Mouse (Mus musculus): ENCODE data around the gene Tubb5. TPM values are rescaled to one million over a fixed set of nuclear protein-coding genes. Genes with fewer than 3 reads are reported as not detected.

The Tubb5 gene
- 100 to 1,000 TPM; 417 to 433 TPM for total RNA-seq (2021)
- long read RNA-seq, experiment 1, transcript Tubb5-204 (3 exons, 979 nt), result minor isoform, 14 of 409 reads
- long read RNA-seq, experiment 1, transcript Tubb5-201 (4 exons, 2,649 nt), result major isoform, 366 of 409 reads
- long read RNA-seq, experiment 1, partial matches to known transcripts, result 22 of 409 reads
- long read RNA-seq, experiment 1, other reads (novel, unspliced or antisense), result 7 of 409 reads
- long read RNA-seq, experiment 2, transcript Tubb5-204 (3 exons, 979 nt), result minor isoform, 7 of 302 reads
- long read RNA-seq, experiment 2, transcript Tubb5-201 (4 exons, 2,649 nt), result major isoform, 272 of 302 reads
- long read RNA-seq, experiment 2, partial matches to known transcripts, result 1 of 302 reads
- long read RNA-seq, experiment 2, other reads (novel, unspliced or antisense), result 22 of 302 reads

GRCm38 (mm10) chr17:35838122-35838544, at the start of gene Tubb5:
Gene Tubb5, minus strand, starts transcription at chr17:35838306.
- DNase-seq (ENCODE audit: extremely low spot score in 1 of 2, low spot score in 2 of 2), result peak; percentile 97 to 98
- peak within 1 kb of the TSS; percentile 64 for H3K4me3 ChIP-seq
- no peak for TF ChIP-seq CTCF (IDR thresholded peaks at IDR 0.05)
- intact Hi-C loops (cut with DNase I), result loop anchor here (5.0 kb wide), 1 partner anchor 79 kb away; the partner anchor contains the start of genes Mrps18b and Ppp1r10
- peak within 1 kb of the TSS; percentile 89 for H3K27ac ChIP-seq

- Histone ChIP-seq H3K27ac (no peak overlapping the region), H3K4me3 (no peak overlapping the region)
- no peak for DNase-seq (ENCODE audit: extremely low spot score in 1 of 2, low spot score in 2 of 2)
- intact Hi-C loops (cut with DNase I), result no loop called here
- no peak for TF ChIP-seq CTCF (IDR thresholded peaks at IDR 0.05)
Measured at GRCm38 (mm10) chr17:35887725-35888124, 49.6 kb upstream of the Tubb5 start.

GRCm38 (mm10) chr17:35883777-35884176, 45.7 kb upstream of the Tubb5 start:
- H3K4me3 ChIP-seq, result no peak overlapping the region
- no peak for TF ChIP-seq CTCF (IDR thresholded peaks at IDR 0.05)
- intact Hi-C loops (cut with DNase I), result no loop called here
- H3K27ac ChIP-seq, result no peak overlapping the region
- DNase-seq (ENCODE audit: extremely low spot score in 1 of 2, low spot score in 2 of 2), result no peak

GRCm38 (mm10) chr17:35882924-35883323, 44.8 kb upstream of the Tubb5 start:
- intact Hi-C loops (cut with DNase I), result no loop called here
- no peak for DNase-seq (ENCODE audit: extremely low spot score in 1 of 2, low spot score in 2 of 2)
- no peak for TF ChIP-seq CTCF (IDR thresholded peaks at IDR 0.05)
- Histone ChIP-seq H3K27ac (no peak overlapping the region), H3K4me3 (no peak overlapping the region)

GRCm38 (mm10) chr17:35879245-35880057, 41.3 kb upstream of the Tubb5 start, which contains the start of gene Dhx16:
Gene Dhx16, plus strand, starts transcription at chr17:35879819.
- intact Hi-C loops (cut with DNase I), result loop anchor here (2.0 kb wide), 1 partner anchor 15 kb away; no protein-coding TSS in a partner anchor
- Histone ChIP-seq H3K4me3 (peak within 1 kb of the TSS; percentile 79), H3K27ac (peak within 1 kb of the TSS; percentile 83)
- peak; percentile 79 for TF ChIP-seq CTCF (IDR thresholded peaks at IDR 0.05)
- DNase-seq (ENCODE audit: extremely low spot score in 1 of 2, low spot score in 2 of 2), result peak; percentile 97

GRCm38 (mm10) chr17:35874721-35875120, 36.6 kb upstream of the Tubb5 start:
- peak overlapping the region; percentile 10; the same call in 1 of the 2 replicates for H3K27ac ChIP-seq
- peak; percentile 51 to 67 for DNase-seq (ENCODE audit: extremely low spot score in 1 of 2, low spot score in 2 of 2)
- no peak overlapping the region for H3K4me3 ChIP-seq
- intact Hi-C loops (cut with DNase I), result loop anchor here (2.0 kb wide), 2 partner anchors 38 to 136 kb away; no protein-coding TSS in a partner anchor
- TF ChIP-seq CTCF (IDR thresholded peaks at IDR 0.05), result no peak

GRCm38 (mm10) chr17:35873774-35874519, 35.8 kb upstream of the Tubb5 start:
- Histone ChIP-seq H3K27ac (peak overlapping the region; percentile 1; the same call in 1 of the 2 replicates), H3K4me3 (no peak overlapping the region)
- DNase-seq (ENCODE audit: extremely low spot score in 1 of 2, low spot score in 2 of 2), result peak; percentile 84 to 90
- intact Hi-C loops (cut with DNase I), result loop anchor here (1.0 to 2.0 kb wide), 3 partner anchors 37 to 135 kb away; no protein-coding TSS in a partner anchor
- peak; percentile 96 for TF ChIP-seq CTCF (IDR thresholded peaks at IDR 0.05)

GRCm38 (mm10) chr17:35870884-35871696, 33.0 kb upstream of the Tubb5 start:
- DNase-seq (ENCODE audit: extremely low spot score in 1 of 2, low spot score in 2 of 2), result no peak
- no peak overlapping the region for H3K4me3 ChIP-seq
- intact Hi-C loops (cut with DNase I), result no loop called here

GRCm38 (mm10) chr17:35870151-35870883, 32.2 kb upstream of the Tubb5 start:
- intact Hi-C loops (cut with DNase I), result no loop called here
- TF ChIP-seq CTCF (IDR thresholded peaks at IDR 0.05), result no peak; the same call in 1 of the 2 replicates
- Histone ChIP-seq H3K27ac (peak overlapping the region; percentile 76), H3K4me3 (peak overlapping the region; percentile 27)
- DNase-seq (ENCODE audit: extremely low spot score in 1 of 2, low spot score in 2 of 2), result no peak

More at GRCm38 (mm10) chr17:35870884-35871696, 33.0 kb upstream of the Tubb5 start:
- peak overlapping the region; percentile 76 for H3K27ac ChIP-seq
- peak; percentile 46 for TF ChIP-seq CTCF (IDR thresholded peaks at IDR 0.05)

Data from left cerebral cortex, adult 2 months (tissue).